Mouse (Mus musculus): ENCODE results near the gene Hpf1. TPM values are rescaled to one million over a fixed set of nuclear protein-coding genes. Genes with fewer than 3 reads are reported as not detected.

The Hpf1 gene
- polyA plus RNA-seq, 1 experiment from 2014 or later, result 112 TPM

DNA sequence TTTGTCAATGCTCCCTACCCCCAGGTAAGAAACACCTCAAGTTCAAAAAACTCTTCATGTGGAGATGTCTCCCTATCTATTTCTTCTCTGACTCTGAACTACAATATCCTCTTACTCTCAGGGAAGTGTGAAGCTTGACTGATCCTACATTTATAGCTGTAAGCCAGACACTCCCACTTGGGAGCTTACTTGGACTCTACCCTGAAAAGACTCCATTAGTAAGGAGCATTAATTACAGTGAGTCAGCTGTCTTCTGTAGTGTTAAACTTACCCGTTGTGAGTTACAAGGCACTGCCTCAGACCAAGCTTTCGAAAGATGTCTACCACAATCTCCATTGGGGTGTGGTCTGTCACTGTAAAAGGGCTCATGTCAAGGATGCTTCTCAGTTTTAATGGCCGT is 28.9 kb downstream of the Hpf1 start:
- Histone ChIP-seq H3K27me3 (no peaks in the 10 kb centered on the region), H3K9me3 (no peaks in the 10 kb centered on the region), H3K36me3 (peaks cover 13% of the 10 kb centered on the region), H3K4me2 (no peak overlapping the region), H3K27ac (no peak overlapping the region), H3K4me1 (replicated peaks) (no peaks in the 10 kb centered on the region), H3K4me3 (no peak overlapping the region), H3K9ac (no peak overlapping the region)
- no peak for ATAC-seq (ENCODE audit: low FRiP score)
- WGBS, result 91% methylated on average over 3 of the region's 3 CpGs

DNA sequence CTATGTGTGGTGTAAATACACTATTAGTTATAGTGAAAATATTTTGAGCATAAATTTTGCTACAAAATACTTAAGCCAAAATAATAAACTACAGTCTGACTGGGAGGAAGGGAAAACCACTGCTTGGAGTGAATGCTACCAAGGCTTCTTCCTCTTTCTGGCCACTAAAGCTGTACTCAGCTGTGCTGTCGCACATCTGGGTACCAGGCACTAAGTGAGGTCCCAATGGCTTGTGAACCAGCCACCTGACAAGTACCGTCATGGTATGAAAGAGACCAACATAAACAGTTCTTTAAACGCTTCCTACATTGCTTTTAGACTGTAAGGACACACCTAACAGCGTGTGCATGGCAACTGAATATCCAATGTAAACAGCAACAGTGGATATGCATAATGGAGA is 30.0 kb downstream of the Hpf1 start:
- no peak overlapping the region for H3K9ac ChIP-seq
- peaks cover 12% of the 10 kb centered on the region for H3K36me3 ChIP-seq
- no peaks in the 10 kb centered on the region for H3K27me3 ChIP-seq
- no peaks in the 10 kb centered on the region for H3K9me3 ChIP-seq
- H3K4me1 ChIP-seq (replicated peaks), result no peaks in the 10 kb centered on the region
- ATAC-seq (ENCODE audit: low FRiP score), result no peak
- H3K4me2 ChIP-seq, result no peak overlapping the region
- H3K27ac ChIP-seq, result no peak overlapping the region
- no peak overlapping the region for H3K4me3 ChIP-seq
- WGBS, result 91% methylated on average over 4 of the region's 4 CpGs

DNA sequence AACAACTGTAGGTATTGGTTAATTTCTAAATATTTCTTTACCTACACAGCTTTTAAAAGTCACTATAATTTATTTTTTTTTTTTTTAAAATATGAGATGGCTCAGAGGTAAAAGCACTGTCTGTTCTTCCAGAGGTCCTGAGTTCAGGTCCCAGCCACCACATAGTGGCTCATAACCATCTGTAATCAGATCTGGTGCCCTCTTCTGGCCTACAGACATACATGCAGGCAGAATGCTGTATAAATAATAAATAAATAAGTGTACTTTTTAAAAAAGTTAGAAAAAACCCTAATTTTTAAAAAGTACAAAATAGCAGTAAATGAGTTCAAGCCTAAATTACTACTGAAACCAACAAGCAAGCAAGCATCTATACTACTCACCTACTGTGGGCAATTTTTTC is 43.4 kb downstream of the Hpf1 start:
- H3K9ac ChIP-seq, result no peak overlapping the region
- H3K4me3 ChIP-seq, result no peak overlapping the region
- H3K36me3 ChIP-seq, result peaks cover 10% of the 10 kb centered on the region; the same call in 1 of the 2 replicates
- no peak overlapping the region for H3K4me2 ChIP-seq
- no peak for ATAC-seq (ENCODE audit: low FRiP score)
- H3K27me3 ChIP-seq, result no peaks in the 10 kb centered on the region
- H3K9me3 ChIP-seq, result no peaks in the 10 kb centered on the region
- no peaks in the 10 kb centered on the region for H3K4me1 ChIP-seq (replicated peaks)
- H3K27ac ChIP-seq, result no peak overlapping the region

DNA sequence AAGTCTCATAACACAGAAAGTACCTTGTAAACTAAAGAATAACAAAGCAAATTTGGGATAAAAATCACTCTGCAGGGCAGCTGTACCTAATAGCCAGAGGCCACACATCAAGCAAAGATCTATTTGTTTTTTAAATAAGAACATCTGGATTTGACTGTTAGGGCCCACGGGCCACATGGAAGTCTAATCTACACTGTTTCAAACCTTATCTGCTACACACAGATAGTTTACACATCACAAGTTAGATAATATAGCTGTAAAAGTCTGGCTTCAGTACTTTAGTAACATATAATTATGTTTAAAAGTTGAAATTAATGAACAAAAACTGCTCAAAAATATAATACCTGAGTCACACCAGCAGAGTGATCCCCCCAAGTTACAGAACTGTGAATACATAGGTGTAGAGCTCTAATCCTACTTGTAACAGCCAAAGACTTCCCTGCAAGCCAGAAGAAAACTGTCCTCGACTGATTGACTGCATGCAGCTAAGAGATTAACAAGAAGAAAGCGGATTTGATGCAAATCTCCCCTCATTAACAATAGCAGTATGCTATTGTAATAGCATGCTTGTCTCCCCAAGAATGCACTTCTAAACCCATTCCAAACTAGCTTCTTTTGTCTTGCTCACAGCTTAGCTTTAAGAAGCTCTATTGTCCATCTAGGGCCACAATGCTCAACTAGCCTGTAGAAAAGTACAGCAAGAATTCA is 48.7 kb downstream of the Hpf1 start:
- H3K36me3 ChIP-seq, result peaks cover 7% of the 10 kb centered on the region; the same call in 1 of the 2 replicates
- ATAC-seq (ENCODE audit: low FRiP score), result no peak
- no peaks in the 10 kb centered on the region for H3K4me1 ChIP-seq (replicated peaks)
- H3K9me3 ChIP-seq, result no peaks in the 10 kb centered on the region
- 39% methylated on average over 3 of the region's 3 CpGs for WGBS
- no peak overlapping the region for H3K27ac ChIP-seq
- H3K4me3 ChIP-seq, result no peak overlapping the region
- no peaks in the 10 kb centered on the region for H3K27me3 ChIP-seq
- H3K4me2 ChIP-seq, result no peak overlapping the region
- no peak overlapping the region for H3K9ac ChIP-seq

DNA sequence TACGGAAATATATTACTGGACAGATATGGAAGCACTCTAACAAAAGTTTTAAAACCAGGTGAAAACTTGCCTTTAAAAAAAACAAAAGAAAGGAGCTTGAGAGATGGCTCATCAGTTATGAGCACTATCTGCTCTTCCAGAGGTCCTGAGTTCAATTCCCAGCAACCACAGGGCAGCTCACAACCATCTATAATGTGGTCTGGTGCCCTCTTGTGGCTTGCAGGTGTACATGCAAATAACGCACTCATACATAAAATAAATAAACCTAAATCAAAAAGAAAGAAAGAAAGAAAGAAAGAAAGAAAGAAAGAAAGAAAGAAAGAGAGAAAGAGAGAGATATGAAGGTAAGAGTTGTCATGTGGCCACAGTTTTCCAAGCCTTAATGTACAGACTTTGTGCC is 52.6 kb downstream of the Hpf1 start:
- Histone ChIP-seq H3K27me3 (no peaks in the 10 kb centered on the region), H3K4me1 (replicated peaks) (no peaks in the 10 kb centered on the region), H3K9me3 (no peaks in the 10 kb centered on the region), H3K9ac (no peak overlapping the region), H3K36me3 (no peaks in the 10 kb centered on the region), H3K27ac (no peak overlapping the region), H3K4me2 (no peak overlapping the region), H3K4me3 (no peak overlapping the region)
- no peak for ATAC-seq (ENCODE audit: low FRiP score)
- WGBS, result 99% methylated on average over 2 of the region's 2 CpGs

DNA sequence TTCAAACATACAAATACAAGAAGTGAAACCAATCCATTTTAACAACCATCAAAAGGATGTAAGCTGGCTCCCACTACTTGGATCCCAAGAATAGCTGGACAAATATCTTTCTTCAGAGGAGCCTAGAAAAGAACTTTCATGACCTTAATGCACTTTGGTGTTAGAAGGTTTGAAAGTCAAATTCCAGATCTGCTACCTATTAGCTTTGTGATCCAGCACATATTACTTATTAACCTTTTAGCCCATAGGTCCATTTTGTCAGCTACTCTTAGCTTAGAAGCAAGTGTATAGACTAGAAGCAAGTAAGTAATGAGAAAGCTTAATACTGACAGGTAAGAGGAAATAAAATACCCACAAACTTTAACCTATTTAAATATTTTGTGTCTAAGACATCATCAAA is 57.3 kb downstream of the Hpf1 start:
- ATAC-seq (ENCODE audit: low FRiP score), result no peak
- Histone ChIP-seq H3K27ac (no peak overlapping the region), H3K36me3 (no peaks in the 10 kb centered on the region)

DNA sequence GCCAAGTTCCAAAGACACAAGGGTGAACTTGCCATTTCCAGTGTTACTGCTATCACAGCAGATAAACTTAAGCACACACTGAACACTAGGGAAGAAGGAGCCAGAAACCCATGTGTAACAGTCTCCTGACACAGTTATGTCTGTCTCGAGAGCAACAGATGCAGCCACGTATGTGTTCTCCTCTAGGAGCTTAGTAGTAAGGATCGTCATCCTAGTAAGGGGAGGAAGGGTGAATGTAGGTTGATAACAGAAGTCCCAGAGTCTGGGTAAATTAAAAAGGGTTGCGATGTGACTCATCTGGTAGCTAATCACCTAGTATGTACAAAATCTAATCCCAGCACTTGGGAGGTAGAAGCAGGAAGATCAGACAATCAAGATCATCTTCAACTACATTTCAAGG is 59.6 kb downstream of the Hpf1 start:
- peaks cover 13% of the 10 kb centered on the region for H3K4me1 ChIP-seq (replicated peaks)
- no peak overlapping the region for H3K27ac ChIP-seq
- no peaks in the 10 kb centered on the region for H3K27me3 ChIP-seq
- H3K4me2 ChIP-seq, result no peak overlapping the region
- H3K9ac ChIP-seq, result no peak overlapping the region
- 84% methylated on average over 4 of the region's 4 CpGs for WGBS
- H3K4me3 ChIP-seq, result no peak overlapping the region
- no peak for ATAC-seq (ENCODE audit: low FRiP score)
- H3K9me3 ChIP-seq, result no peaks in the 10 kb centered on the region
- no peaks in the 10 kb centered on the region for H3K36me3 ChIP-seq

More for the DNA sequence above, 57.3 kb downstream of the Hpf1 start:
- Histone ChIP-seq H3K9me3 (no peaks in the 10 kb centered on the region), H3K4me2 (no peak overlapping the region), H3K4me3 (no peak overlapping the region), H3K9ac (no peak overlapping the region), H3K4me1 (replicated peaks) (peaks cover 9% of the 10 kb centered on the region), H3K27me3 (no peaks in the 10 kb centered on the region)

DNA sequence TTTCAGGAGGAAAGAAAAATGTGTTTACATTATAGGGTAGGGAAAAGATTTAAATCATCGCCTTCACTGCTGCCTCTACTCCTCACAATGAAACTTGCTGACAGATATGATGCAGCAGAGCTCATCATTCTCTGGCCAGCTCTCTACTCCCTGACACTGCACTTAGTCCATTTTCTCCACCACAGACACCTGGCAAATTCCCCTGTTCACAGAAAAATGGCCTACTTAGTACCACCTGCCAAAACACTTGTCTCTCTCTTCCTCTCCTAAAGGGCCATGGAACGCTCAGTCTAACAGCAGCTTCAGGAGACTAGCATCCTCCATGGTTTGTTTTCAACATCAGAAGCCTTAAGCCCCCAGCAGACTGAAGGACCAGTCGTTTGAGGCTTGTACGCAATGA is 61.1 kb downstream of the Hpf1 start:
- peak overlapping the region; percentile 17; the same call in 1 of the 2 replicates for H3K4me2 ChIP-seq
- no peak for ATAC-seq (ENCODE audit: low FRiP score)
- WGBS, result 76% methylated on average over 4 of the region's 4 CpGs
- no peak overlapping the region for H3K27ac ChIP-seq
- no peak overlapping the region for H3K9ac ChIP-seq
- H3K27me3 ChIP-seq, result no peaks in the 10 kb centered on the region
- peaks cover 13% of the 10 kb centered on the region for H3K4me1 ChIP-seq (replicated peaks)
- no peak overlapping the region for H3K4me3 ChIP-seq
- H3K9me3 ChIP-seq, result no peaks in the 10 kb centered on the region
- no peaks in the 10 kb centered on the region for H3K36me3 ChIP-seq

DNA sequence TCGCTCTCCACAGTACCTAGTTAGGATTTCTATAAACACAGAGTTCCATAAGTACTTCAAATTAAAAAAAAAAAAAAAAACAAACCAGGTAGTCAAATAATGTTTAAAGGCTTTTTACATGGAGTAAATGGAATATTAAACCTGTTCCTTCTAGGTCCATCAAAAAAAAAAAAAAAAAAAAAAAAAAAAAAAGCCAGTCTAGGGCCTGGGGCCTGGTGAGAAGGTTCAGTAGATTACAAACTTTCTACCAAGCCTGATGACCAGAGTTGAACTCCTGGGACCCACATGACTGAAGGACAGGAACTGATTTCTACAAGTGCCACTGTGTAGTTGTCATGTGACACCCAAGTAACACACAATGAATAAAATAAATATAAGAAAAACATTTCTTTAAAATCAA is 61.5 kb downstream of the Hpf1 start:
- WGBS, result 96% methylated on average over 1 of the region's 1 CpGs
- Histone ChIP-seq H3K27ac (no peak overlapping the region), H3K27me3 (no peaks in the 10 kb centered on the region), H3K4me2 (no peak overlapping the region), H3K4me1 (replicated peaks) (peaks cover 13% of the 10 kb centered on the region), H3K36me3 (no peaks in the 10 kb centered on the region), H3K4me3 (no peak overlapping the region), H3K9ac (no peak overlapping the region), H3K9me3 (no peaks in the 10 kb centered on the region)
- ATAC-seq (ENCODE audit: low FRiP score), result no peak

DNA sequence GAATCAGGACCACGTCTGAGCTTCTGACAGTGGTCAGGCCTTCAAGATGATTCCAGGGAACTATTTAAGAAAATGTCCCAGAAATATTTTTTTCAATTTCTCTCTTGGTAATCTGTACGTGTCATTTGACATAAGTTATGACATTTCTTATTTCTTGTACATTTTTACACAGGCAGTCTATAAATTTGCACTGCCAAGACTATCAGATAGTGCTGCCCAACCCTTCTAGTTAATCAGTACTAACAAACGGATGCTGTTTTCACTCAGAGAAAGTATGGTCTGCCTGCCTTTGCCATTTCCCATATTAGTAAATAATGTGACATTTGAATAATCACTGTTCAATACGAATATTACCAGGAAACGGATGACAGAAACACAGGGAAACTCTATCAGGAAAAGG is 62.6 kb downstream of the Hpf1 start:
- WGBS, result 67% methylated on average over 5 of the region's 5 CpGs
- ATAC-seq (ENCODE audit: low FRiP score), result no peak
- Histone ChIP-seq H3K27me3 (no peaks in the 10 kb centered on the region), H3K9me3 (no peaks in the 10 kb centered on the region), H3K27ac (no peak overlapping the region), H3K4me3 (peak overlapping the region; percentile 12; the same call in 1 of the 2 replicates), H3K9ac (no peak overlapping the region), H3K4me1 (replicated peaks) (peaks cover 13% of the 10 kb centered on the region), H3K36me3 (no peaks in the 10 kb centered on the region), H3K4me2 (peak overlapping the region; percentile 42)

DNA sequence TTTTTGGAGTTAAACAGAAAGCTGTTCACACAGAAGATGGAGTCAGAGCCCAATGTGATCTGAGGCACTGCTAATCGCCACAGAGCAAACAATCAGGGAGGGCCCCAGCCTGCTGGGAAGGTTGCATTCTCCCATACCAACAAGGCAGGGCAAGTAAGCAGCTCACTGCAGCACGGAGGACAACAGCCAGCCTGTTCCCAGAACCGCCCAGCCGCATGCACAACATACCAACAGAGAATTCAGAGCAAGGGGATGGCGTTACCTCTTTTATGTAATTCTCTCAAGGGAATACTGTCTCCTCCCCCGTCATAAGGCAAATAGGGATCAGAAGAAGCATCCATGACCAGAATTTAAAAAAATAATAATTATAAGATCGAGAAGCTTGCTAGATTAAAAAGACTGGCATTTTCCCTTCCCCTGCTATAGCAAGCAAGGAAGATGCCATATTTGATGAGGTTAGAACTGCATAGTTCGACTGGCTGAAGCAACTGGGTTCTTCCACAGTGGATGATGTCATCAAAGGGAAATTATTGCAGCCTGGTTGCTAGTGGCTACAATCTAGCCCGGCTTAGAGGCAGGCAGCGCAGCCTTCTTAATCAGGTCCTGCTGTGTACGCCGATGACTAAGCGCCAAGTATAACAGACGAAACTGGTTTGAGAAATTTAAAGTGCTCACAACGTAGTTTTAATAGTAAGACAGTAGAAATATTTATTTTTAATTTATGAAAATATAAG is 64.2 kb downstream of the Hpf1 start:
- H3K4me1 ChIP-seq (replicated peaks), result peaks cover 13% of the 10 kb centered on the region
- peak overlapping the region; percentile 49 for H3K4me3 ChIP-seq
- peak overlapping the region; percentile 95 for H3K27ac ChIP-seq
- H3K27me3 ChIP-seq, result no peaks in the 10 kb centered on the region
- no peaks in the 10 kb centered on the region for H3K36me3 ChIP-seq
- under 1% methylated on average over 15 of the region's 15 CpGs for WGBS
- peak overlapping the region; percentile 73 for H3K9ac ChIP-seq
- H3K4me2 ChIP-seq, result peak overlapping the region; percentile 54
- no peaks in the 10 kb centered on the region for H3K9me3 ChIP-seq
- ATAC-seq (ENCODE audit: low FRiP score), result peak; percentile 97

DNA sequence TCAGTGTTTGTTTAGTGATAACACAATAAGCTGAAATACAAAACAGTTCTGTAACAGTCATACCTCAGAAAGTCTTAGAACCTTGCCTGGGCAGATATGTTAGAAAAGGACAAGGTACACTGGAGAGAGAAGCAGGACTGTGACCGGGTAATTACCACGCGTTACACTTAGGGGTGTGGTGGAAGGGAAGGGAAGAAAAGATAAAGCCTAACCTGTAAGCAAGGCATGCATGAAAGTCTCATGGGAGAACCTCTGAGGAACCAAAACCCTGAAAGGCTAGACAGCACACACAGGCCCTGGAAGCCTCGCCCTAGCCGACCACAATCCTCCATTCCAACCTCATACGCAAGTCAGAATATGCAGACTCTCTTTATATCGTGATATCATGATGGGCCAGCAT is 66.6 kb downstream of the Hpf1 start:
- Histone ChIP-seq H3K27ac (no peak overlapping the region), H3K9ac (no peak overlapping the region), H3K4me3 (no peak overlapping the region), H3K27me3 (no peaks in the 10 kb centered on the region), H3K4me2 (no peak overlapping the region), H3K9me3 (no peaks in the 10 kb centered on the region), H3K4me1 (replicated peaks) (peaks cover 7% of the 10 kb centered on the region), H3K36me3 (no peaks in the 10 kb centered on the region)
- no peak for ATAC-seq (ENCODE audit: low FRiP score)
- WGBS, result 94% methylated on average over 7 of the region's 7 CpGs

Data from hindbrain, embryonic 13.5 days (tissue).